Mouse (Mus musculus): Measurements from ENCODE around the gene Arl14.

DNA sequence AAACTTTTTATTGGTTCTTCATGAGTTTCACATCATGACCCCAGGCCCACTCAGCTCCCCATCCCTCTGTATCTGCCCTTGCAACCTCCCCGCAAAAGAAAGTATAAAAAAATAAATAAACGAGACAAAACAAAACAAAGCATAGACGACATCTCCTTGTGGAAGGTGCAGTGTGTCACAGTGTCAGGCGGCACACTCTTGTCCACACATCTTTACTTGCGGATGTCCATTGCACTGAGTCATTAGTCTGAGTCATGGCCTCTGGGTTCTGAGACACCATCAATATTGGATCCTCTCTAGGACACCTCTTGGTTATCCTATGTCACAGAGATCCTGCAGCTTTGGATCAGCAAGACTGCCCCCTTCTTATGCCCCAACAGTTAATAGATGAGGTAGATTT is 7.7 kb upstream of the Arl14 start:
- no peak for TF ChIP-seq CTCF (IDR thresholded peaks at IDR 0.05; ENCODE audit: borderline replicate concordance, extremely low read depth, insufficient read depth, insufficient read length)
- no peak for TF ChIP-seq POLR2A (IDR thresholded peaks at IDR 0.05; ENCODE audit: borderline replicate concordance, extremely low read depth, insufficient read depth, insufficient read length, poor library complexity, severe bottlenecking)

Data from brain, embryonic 14.5 days (tissue).